Mouse (Mus musculus) G1E (cell line): ENCODE measurements at regions not wholly inside any gene's neighbourhood (a gene's known extent, or its start where the extent isn't known, plus 50 kb on each side); places are given as distances from the start of the nearest gene placed in this dataset.

Experiments used
- ATAC-seq: 2 replicates; pipeline ENCODE4 v1.8.0; 2016; ENCODE audit warnings: mild to moderate bottlenecking; ENCODE audit not compliant: insufficient number of reproducible peaks, poor library complexity, low FRiP score, severe bottlenecking; ENCODE audit errors: extremely low read depth
- DNase-seq: peaks from one replicate; pipeline ENCODE4 v3.0.0; 2012; ENCODE audit warnings: low spot score
- H3K27me3 ChIP-seq: 2 replicates; pipeline ENCODE4 v1.6.1; 2012; ENCODE audit warnings: mild to moderate bottlenecking, low read length, inconsistent platforms; ENCODE audit not compliant: insufficient read depth
- H3K36me3 ChIP-seq: replicated peaks from 2 replicates; pipeline ENCODE3; 2012; ENCODE audit warnings: mild to moderate bottlenecking, inconsistent platforms
- H3K4me1 ChIP-seq: 2 replicates; pipeline ENCODE4 v1.6.1; 2012; ENCODE audit warnings: low read depth, low read length, inconsistent platforms, mixed read lengths; ENCODE audit not compliant: insufficient read depth
- H3K4me3 ChIP-seq: 2 replicates; pipeline ENCODE4 v1.5.1; 2012; ENCODE audit warnings: low read depth, mild to moderate bottlenecking, inconsistent platforms, low read length, moderate library complexity, mixed read lengths
- H3K9me3 ChIP-seq: replicated peaks from 2 replicates; pipeline ENCODE4 v1.6.1; 2012; ENCODE audit warnings: inconsistent platforms
- CTCF ChIP-seq: IDR thresholded peaks from 2 replicates; pipeline ENCODE4 v1.5.1; 2012; ENCODE audit warnings: low read depth, low read length, inconsistent platforms, mixed read lengths
- GATA1 ChIP-seq: IDR thresholded peaks from 2 replicates; pipeline ENCODE4 v1.6.1; 2012; ENCODE audit warnings: borderline replicate concordance, low read length, inconsistent platforms, mixed read lengths
- GATA2 ChIP-seq: IDR thresholded peaks from 2 replicates; pipeline ENCODE4 v1.6.1; 2012; ENCODE audit warnings: low read depth, low read length, inconsistent platforms, borderline replicate concordance
- POLR2AphosphoS5 ChIP-seq: IDR thresholded peaks from 2 replicates; pipeline ENCODE4 v1.6.1; 2012; ENCODE audit warnings: low read depth, low read length, inconsistent platforms; ENCODE audit not compliant: insufficient replicate concordance
- TAL1 ChIP-seq: conservative IDR thresholded peaks from 2 replicates; pipeline ENCODE4 v1.6.1; 2012; ENCODE audit warnings: low read depth, low read length, inconsistent platforms, mixed read lengths

DNA sequence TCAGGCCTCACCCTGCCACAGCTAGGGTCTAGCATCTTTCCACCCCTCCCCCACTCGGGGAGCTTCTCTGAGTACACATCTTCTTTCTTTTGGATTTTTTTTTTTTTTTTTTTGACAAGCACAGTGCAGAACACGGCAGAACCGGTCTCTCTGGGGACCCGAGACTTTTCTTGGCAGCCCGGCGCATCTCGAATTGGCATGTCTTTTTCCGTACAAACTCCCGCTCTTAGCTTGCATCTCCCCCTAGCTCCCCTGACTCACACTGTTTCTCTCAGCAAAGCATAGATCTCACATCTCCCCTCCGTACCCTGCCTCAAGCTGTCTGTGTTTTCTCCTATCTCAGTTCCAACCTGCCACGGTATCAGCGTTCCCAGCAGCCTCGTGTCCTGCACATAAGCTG is 58.4 kb upstream of the Unc5b start:
- Histone ChIP-seq H3K36me3 (no peaks in the 10 kb centered on the region), H3K4me1 (no peaks in the 10 kb centered on the region), H3K27me3 (no peaks in the 10 kb centered on the region), H3K4me3 (no peak overlapping the region), H3K9me3 (peaks cover 52% of the 10 kb centered on the region)
- ATAC-seq = no peak
- DNase-seq = no peak
- no peak for TF ChIP-seq GATA2
- TF ChIP-seq TAL1 = no peak
- no peak for TF ChIP-seq GATA1
- TF ChIP-seq CTCF = no peak
- TF ChIP-seq POLR2AphosphoS5 = no peak

DNA sequence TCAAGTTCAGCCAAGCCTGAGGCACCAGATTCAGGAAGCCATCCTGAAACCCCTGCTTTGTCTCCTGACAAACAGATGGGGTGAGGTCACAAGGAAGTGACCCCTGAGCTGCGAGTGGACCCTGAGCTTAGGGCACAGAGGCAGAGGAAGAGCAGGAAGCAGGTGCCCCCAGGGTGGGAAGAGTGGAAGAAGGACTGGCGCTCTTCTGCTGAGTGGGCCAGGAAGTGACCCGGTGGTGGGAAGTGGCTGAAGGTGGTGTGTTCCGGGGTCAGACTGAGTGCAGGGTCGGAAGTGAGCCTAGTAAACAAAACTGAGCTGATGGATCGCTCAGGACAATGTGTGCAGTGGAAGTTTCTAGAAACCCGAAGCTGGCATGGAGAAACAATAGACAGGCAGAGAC is 57.2 kb upstream of the Unc5b start:
- Histone ChIP-seq H3K4me1 (no peaks in the 10 kb centered on the region), H3K36me3 (no peaks in the 10 kb centered on the region), H3K9me3 (peaks cover 49% of the 10 kb centered on the region), H3K27me3 (no peaks in the 10 kb centered on the region), H3K4me3 (no peak overlapping the region)
- ATAC-seq (no peak), DNase-seq (no peak)
- TF ChIP-seq GATA1 = no peak
- no peak for TF ChIP-seq TAL1
- TF ChIP-seq POLR2AphosphoS5 = no peak
- no peak for TF ChIP-seq GATA2
- no peak for TF ChIP-seq CTCF

DNA sequence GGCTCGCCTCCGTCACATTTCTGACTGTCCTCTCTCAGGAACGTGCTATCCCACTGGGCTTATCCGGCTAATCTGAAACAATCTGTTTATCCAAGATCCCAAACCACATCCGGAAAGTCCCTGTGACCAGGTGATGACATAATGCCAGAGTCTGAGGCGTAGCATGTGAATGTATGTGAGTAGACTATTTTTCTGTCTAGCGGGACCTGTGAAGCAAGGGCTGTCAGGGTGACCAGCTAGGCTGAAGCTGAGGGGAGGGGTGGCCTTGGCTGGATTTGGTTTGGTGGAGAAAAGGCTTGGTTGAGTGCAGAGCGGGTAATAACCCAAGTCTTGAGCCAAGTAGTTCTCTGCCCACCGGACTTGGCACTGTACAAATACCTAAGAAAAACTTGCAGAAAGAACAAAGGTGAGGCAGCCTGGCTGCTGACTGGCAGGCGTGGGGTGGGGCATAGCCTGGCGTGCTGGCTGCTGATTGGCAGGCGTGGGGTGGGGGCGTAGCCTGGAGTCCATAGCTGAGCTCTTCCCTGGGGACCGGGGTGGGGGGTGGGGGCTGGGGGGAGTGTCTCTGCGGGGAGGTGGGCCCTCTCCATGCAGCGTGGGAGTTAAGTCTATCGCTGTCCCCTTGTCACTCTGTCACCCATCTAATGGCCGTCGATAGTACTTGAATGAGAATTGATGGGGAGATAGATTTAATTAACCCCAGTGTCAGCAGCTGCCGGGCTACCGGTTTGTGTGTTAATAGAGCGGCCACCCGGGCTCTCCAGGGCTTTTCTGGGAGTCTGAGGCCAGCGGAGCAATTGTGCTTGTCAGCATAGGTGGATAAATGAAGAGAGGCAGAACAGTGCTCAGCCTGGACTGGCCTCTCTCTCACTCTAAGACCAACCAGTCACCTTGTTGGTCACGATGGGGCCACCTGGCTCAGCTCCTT is 54.2 kb upstream of the Unc5b start:
- Histone ChIP-seq H3K4me3 (no peak overlapping the region), H3K9me3 (peaks cover 50% of the 10 kb centered on the region), H3K36me3 (no peaks in the 10 kb centered on the region), H3K27me3 (no peaks in the 10 kb centered on the region), H3K4me1 (no peaks in the 10 kb centered on the region)
- ATAC-seq = no peak
- TF ChIP-seq TAL1 (no peak), GATA1 (no peak), POLR2AphosphoS5 (no peak), CTCF (no peak)
- no peak for DNase-seq

DNA sequence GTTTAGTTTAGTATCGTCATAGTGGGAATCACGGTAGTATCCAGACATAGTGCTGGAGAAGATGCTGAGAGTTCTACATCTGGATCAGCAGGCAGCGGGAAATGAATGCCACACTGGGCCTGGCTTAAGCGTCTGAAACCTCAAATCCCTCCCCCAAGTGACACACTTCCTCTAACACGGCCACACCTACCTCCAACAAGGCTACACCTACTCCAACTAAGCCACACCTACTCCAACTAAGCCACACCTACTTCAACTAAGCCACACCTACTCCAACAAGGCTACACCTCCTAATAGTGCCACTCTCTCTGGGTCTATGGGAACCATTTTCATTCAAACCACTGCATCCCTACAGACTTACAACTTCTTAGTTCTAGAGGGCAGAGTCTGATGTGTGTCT is 53.4 kb upstream of the Unc5b start:
- Histone ChIP-seq H3K9me3 (peaks cover 53% of the 10 kb centered on the region), H3K36me3 (no peaks in the 10 kb centered on the region), H3K27me3 (no peaks in the 10 kb centered on the region), H3K4me3 (no peak overlapping the region), H3K4me1 (no peaks in the 10 kb centered on the region)
- DNase-seq (no peak), ATAC-seq (no peak)
- TF ChIP-seq GATA2 (no peak), GATA1 (no peak), CTCF (no peak), POLR2AphosphoS5 (no peak), TAL1 (no peak)
